Mouse (Mus musculus): ENCODE measurements around the gene Slx4ip. TPM values are rescaled to one million over a fixed set of nuclear protein-coding genes. Genes with fewer than 3 reads are reported as not detected.

Slx4ip gene
- total RNA-seq, 1 experiment from 2014 or later: 4.6 TPM

DNA sequence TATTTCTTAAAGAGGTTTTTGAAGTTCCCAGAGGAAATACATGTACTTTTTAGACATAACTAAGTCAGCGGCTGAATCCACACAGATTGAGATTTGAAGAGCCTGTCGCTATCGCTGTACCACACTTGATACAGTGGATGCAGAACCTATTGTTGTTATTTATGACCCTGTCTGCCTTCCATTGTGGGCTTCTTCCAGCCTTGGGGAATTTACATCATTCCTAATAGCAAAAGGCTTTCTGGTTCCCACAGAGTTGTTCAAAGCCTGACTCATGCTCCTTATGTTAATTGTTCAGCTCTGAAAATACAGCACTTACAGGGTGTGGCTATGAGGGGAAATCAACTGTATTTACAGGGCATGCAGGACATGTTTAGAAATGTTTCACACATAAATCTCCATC lies 173.5 kb downstream of the Slx4ip start:
- DNase-seq: no peak

DNA sequence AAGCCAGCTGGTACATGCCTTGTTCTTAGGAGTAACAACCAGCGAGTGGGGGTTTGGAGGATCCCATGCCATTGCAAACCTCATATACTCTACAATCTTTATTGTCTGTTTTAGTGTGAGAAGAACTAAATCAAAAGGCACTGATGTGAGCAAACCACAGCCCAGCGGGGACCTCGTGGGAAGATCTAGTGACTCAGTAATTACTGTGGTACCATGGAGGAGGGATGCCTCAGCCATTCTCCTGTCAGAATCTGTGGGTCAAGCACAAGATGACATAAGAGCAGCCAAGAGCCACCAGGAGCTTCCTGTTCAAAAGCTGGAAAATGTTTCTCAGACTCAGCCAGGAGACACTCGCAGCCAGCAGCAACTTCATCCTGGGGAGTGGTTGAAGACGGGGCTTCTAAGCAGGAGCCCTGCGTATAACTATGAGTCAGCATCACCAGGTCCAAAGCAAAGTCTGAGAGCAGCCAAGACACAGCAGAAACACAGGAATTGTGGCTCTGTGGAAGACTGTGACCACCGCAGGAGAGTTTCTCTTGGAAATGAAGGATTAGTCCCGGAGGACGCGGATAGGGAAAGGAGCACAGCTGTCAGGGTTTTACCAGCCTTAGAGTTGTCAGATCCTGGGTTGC lies 176.6 kb downstream of the Slx4ip start:
- DNase-seq: no peak

DNA sequence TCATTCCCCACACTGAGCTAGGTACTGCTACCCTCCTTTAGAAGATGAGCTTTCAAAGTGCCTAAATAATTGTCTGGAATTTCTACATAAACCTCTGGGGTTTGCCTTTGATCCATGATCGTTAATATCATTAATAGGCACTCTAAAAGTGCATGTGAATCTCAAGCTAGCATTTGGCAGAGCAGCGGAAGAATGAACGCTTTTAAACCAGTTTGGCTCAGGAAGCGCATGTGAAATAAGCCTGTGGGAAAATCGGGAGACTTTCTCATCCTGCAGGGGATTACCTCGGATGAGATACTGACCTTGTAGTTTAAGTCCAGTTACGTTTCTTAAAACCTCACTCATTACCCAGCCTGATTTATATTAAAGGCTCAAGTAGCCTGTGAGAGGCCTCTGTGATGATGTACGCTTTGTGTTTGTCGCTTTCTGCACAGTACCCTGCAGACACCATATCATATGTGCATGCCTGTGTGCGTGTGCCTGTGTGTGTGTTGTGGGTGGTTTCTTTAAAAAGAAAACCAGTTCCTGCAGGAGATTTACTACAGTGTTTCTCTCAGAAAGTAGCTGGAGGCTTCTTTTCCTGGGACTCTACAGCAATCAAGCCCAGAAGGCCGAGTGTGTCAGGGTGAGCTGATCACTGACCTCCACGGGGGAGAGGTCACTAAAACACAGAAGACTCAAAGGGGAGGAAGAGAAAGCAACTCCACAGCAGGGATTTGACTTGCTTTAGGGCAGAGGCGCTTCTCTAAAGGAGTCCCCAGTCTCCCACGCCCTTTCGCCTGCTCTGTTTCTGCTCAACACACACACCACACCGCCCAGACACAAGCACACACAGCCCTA lies 182.7 kb downstream of the Slx4ip start:
- DNase-seq: no peak

DNA sequence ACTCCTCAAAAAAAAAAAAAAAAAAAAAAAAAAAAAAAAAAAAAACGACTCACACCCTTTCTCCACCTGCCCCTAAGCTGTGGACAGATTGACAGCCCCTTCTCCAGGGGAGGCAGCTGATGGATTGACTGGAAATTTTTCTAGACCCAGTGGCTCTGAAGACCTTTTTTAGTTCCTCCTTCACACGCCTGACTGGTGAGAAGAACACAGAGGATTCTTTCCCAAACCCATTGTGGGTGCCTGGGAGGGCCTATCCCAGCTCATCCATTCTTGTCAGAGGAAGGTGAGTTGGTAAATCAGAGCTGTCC lies 183.2 kb downstream of the Slx4ip start:
- DNase-seq: no peak

DNA sequence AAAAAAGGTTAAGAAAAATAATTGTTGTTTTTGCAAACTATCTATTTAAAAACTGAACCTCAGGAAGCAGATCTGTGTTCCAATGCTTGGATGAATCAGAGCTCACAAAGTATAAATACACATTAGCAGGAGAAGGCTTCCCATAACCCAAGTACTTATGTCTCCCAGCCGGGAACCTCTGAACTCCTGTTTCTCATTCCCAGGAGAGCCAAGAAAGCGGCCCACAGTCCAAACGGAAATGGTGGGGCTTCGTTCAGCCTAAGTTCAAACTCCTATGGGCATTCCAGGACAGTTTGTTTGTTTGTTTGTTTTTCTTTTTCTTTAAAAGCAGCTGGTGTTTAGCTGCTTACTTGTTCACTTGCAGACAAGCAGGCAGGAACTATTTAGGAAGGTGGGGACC lies 187.8 kb downstream of the Slx4ip start:
- no peak for DNase-seq

DNA sequence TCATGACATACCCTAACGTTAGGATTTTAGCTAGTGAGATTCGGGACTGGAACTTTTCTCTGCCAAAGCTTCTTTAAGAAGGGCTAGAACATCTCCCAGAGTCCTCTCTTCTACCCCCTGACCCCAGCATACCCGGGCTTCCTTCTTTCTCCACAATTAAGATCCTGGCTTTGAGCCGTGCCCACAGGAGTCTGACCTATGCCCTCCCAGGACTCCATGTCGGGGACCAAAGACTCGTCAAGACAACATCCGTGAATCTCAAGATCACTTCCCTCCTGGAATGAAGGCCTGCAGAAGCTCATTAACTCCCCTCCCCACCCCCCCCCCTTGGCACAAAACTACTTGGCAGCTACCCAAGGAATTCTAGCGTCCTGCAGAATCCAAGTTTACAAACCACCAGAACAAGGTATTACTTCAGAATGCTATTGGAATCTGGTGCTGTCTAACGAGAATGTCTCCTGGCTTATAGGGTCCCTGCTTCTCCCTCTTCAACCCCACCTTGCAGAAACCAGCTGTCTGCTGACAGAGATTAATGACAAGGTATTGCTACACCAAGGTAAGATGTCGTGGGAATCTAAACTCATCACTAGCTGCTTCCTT lies 188.8 kb downstream of the Slx4ip start:
- DNase-seq: no peak

DNA sequence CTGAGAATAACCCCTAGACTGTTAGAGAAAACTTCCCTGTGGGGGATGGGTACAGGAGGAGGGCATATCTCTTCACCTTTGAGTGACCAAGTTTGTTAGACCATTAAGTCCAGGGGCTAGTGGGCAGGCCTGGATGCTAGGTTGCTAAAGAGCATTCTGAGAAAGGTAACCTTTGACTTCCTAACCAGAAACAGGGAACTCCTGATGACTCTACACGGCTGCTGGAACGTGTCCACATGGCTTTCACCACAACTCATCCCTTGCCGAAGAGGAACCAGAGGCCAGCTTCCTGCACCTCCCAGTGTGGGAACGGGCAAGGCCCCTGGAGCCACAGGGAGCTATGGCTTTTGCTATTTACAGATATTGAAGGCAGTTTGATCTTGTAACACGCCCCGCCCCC lies 189.4 kb downstream of the Slx4ip start:
- DNase-seq: peak; percentile 38

DNA sequence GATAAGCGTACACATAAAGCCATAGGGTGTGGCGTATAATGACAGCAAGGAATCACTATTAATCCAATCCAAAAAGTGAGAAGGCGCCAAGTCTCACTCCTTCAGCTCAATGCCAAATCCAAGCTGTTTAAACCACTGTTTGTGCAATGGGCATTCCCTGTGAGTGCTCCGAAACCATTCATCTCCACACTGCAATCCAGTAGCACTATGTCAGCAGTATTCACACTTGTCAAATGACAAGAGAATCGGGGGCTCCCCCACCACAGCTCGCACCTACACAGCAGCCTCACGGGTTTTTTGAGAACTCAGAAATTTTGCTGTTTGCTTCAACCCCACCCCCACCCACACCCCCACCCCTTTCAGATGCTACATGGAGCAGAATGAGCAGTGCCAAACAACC lies 190.0 kb downstream of the Slx4ip start:
- DNase-seq: no peak

DNA sequence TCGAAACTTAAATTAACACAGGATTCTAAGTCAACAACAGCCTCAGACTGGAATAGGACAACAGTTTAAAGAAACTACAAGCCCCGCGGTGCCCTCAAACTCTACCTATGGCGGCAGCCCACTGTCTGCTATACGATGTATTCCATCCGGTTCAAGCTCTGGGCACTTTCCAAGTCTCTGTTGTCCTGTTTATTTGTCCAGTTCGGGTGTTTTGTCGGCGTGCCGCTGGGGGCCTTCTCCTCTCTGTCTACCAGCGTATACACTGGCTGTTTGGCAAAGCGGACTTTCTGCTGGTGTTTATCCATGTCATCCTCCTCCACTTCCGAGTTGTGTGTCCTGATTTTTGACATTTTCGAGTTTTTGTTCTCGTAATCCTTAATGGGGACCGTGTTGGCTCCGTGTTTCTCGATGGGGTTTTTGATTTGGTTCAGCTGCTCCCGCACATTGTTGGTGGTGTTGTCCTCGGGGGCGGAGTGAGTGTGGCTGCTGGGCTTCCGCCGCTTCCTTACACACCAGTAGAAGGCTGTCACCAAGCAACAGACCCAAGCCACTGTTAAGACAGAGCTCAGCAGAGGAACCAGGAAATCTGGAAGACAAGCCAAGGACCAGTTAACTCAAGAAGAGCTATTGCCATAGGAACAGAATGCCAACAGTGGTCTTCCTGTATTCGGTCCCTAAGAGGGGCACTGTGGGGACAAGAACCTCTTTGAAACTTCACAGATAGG lies 192.0 kb downstream of the Slx4ip start:
- DNase-seq: no peak

DNA sequence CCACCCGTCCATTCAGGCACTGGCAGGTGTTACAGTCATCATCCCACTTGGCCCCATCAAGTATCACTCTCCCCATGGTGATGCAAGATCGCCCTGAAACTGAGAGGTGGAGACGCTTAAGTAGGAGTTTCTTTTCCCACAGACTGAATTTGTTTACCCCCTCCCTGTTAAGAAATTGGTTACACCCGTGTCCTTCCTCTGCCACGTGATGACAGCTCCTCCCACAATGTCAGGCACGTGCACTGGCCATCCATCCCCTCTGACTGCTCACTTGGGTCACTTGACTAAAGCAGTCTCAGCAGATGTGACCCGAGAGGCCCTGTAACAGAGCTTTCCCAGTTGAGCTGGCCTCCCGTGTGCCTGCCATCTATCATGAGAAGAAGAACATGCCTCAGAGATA lies 194.2 kb downstream of the Slx4ip start:
- no peak for DNase-seq

DNA sequence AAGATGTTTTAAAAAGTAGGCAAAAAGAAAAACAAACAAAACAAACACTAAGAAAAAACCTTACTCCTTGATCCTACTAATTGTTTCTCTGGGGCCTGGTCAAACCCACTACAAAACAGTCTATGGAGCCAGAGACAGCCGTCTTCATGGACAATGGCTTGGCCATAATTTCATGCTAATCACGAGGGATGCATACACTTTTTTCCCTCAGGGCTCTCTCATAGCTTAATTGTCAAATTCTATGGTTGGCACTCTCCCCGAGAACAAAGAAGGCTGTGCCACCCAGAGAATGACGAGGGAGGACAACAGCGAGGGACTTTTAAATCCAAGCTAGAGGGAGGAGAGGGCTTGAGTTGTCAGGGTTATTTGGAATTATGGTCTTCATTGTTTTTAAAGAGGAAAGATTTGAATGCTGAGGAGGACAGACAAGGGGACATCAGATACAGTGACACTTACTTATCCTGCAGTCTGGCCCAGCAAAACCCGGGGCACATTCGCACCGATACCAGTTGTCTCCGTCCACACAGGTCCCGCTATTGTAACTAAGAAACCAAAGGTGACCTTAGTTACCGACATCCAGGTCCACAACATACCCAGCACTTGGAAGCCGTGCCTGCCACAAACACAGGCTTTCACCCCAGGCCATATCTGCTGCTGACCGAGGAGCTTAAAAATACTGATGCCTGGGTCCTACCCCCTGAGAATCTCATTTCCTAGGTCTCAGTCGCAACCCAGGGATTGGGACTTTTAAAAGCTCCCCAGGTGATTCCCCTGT lies 195.8 kb downstream of the Slx4ip start:
- DNase-seq: no peak

DNA sequence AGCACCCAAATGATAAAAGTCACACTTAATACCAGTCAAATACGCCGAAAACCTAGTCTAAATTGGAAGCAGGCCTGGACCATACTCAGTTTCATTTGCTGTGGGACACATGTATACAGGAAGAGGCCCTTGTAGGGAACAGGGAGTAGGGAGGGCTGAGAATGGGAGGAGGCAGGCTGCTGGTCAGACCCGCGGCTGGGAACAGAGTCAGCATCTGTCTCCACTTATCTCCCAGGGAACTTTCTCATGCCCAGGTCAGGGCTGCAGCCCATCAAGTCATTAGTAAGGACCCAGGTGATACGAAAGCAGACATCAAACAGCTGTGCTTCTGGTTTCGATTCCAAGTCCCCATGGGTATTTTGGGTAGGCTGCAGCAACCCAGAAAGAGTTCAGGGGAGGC lies 196.7 kb downstream of the Slx4ip start:
- DNase-seq: no peak

DNA sequence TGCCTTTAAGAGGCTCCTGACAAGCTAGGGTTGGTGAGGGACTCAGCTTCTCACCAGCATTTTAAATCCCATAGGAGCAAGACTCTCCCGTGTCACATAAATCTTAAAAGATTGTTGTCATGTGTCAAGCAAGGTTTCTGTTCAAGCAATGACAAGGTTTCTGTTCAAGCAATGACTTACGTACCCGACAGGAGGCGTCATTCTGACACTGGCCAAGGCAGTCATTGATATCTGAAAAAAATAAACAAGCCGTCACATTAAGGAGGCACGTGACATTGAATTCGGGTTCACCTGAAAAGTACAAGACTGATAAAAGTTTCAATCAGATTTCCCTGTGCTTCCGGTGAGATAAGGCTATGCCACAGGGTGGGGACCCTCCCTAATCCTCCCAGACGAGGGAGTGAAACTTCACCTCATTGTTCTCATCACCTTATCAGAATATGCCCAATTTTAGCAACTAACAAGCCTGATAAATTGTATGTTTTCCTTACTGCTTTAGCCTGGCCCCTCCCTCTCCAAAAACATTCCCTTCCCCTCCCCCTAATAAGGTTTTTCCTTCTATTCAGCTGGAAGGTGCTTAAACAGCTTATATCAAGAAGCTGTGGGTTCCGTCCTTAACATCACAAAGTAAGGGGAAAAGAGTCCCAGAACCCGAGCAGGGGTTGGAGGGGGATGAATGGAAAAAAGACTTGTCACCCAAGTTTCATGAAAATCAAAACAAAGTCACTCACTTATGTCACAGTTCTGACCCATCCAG lies 200.9 kb downstream of the Slx4ip start:
- DNase-seq: no peak

DNA sequence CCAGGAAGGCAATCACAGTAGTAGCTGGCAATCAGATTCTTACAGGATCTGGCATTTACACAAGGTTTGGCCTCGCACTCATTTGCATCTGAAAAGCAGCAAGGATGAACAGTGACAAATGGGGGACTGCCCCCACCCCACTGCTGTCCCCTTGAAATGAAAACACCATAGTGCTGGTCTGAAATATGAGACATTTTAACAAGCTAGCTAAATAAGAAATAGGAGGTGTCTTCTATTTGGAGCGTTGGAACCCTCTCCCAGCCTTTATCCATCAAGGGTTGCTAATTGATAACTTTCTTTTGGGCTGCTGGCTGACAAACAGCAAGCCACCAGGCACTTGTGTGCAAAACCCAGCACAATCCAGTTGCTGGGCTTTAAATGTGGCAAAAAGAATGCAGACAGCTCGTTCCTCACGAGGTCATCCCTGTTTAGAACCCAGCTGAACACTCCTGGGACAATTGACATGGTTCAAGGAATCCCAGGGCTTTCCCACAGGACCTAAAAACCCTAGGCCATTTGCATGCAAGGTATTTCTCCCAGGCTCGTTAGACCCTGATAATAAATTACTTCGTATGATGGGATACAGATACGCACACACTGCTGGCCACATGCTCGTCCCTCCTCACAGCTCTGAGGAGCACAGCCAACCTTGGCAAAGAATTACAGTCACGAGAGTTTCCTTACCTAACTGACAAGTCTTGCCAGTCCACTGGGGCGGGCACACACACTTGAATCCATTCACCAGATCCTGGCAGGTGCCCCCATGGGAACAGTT lies 201.7 kb downstream of the Slx4ip start:
- no peak for DNase-seq

DNA sequence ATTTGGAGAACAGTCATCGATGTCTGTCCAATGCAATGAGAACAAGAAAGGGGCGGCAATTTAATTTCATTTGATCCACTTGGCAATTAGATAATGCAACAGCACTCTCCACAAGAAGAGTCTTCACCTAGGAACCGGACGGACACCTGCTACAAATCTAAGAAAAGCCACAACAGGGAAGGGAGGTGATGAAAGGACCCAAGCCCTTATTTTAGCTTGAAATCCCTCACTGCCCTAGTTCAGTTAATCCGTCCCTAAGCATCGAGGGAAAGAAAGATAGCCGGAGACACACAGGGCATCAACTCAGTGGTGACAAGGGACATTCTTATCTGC lies 202.2 kb downstream of the Slx4ip start:
- DNase-seq: no peak

DNA sequence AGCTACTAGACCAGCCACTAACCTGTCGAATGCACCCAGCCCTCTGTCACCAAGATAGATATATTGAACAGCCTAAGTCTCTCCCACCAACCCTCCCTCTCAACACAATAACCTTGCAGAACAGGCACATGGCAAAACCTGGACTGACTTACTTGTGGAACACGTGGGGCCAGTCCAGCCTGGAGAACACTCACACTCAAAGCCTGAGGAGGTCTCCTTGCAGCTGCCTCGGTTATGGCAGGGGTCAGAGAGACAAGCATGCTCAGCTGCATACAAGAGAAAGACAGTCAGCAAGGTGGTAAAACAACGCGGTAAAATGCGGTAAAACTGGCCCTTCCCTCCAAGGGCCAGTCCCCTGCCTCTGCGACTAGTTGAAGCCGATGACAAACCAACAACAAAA lies 203.3 kb downstream of the Slx4ip start:
- no peak for DNase-seq

DNA sequence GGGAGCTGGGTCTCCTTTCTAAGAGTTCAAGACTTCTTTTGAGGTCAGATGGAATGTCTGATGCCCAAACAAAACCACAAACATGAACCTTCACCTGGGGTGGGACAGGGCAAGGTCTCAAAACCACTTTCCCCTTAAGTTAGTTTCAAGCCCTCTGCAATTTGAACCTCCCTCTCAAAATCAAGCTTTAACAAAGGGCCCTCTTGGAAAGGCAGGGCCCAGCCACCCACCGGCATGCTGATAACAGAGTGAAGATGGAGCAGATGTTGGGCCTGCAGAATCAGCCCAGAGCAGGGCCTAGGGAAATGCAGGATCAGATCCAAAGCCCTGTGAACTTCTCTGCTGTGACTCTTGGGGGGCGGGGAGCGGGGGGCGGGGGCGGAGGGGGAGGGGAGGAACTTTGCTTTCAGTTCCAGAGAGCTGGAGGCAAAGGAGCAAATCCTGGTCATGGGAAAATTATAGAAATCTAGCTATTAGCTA lies 206.0 kb downstream of the Slx4ip start:
- no peak for DNase-seq

DNA sequence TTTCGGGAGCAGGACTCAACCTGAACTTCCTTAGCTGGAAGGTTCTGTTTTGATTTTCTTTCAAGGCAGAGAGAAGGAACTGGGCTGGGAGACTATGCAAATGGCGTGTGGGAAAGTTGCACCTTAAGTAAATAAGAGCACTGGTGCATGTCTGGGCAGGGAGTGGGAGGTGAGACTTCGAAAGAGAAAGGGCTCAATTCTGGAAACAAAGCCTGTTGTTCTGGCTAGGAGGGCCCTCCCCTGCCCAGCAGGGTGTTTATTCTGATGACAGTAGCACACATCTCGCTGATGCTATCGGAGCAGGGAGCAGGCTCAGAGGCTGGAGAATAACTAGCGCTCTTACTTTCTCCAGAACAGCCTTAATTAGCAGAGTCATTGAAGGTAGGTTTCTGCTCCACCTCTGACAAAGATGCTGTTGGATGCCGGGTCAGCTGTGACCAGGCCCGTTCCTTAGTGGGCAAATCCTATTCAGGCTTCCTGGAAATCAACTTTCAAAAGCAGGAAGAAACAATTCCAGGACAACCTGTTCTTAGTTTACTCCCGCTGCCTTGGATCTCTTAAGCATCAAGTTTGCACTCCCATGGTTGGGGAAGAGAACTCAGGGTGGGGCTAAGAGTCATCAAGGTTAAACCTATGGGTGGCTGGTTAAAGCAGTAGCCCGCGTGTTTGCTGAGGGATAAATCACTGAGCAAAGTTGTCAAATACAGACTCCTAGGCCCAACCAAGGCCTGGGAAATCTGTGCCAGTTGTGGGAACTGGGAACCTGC lies 207.4 kb downstream of the Slx4ip start:
- no peak for DNase-seq

DNA sequence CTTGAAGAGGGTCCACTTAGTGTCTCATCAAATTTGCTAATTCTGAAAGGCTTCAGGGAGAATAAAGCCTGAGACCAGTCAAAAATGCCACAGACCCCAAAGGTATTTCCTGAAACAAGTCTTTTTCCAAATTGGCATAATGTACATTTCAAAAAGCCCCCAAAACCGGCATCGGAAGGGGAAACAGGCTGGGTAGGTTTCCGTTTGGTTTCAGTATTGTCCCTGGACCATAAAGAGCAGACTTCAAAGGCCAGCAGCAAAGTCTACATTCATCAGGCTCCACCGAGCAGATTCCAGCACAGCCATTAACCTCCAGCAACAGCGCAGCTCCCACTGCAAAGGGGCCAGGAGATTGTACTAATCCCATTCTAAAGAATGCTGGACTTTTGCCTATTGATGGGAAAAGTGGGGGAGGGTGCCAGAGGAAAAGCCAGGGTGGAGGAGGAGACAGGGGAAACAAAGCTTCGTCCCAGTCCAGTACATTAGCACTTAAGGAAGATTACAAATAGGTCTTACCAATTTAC lies 208.3 kb downstream of the Slx4ip start:
- DNase-seq: no peak

DNA sequence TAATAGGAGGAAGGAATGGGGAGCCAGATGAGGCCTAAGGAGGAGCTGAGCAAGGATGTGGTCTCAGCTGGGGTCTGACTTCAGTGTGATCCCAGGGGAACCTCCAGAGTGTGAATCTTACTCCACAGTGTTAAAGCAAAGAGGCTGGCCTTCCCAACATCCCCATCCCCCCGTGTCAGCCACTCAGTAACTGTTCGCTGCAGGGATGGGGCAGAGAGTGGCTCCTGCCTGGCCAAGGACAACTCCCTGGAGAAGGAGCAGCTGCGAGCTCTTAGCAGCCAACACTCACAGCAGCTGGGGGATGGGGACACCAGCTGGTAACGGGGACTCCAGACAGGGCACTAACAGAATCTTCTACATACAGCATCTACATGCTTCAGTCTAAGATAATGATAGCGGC lies 210.1 kb downstream of the Slx4ip start:
- peak; percentile 58 for DNase-seq

All from adrenal gland, postnatal 14 days (tissue).